Mouse (Mus musculus): ENCODE data around the gene Svop.

The Svop gene

GRCm38 (mm10) chr5:114091057-114091807, at the start of gene Svop:
TSS of gene Svop (minus strand) at chr5:114091570.
- peak; percentile 7 to 15 for DNase-seq

- no peak for DNase-seq
Measured at GRCm38 (mm10) chr5:114139175-114139574, 47.8 kb upstream of the Svop start.

- no peak for DNase-seq
Measured at GRCm38 (mm10) chr5:114138277-114139164, 47.2 kb upstream of the Svop start.

- no peak for DNase-seq
Measured at GRCm38 (mm10) chr5:114137481-114138276, 46.3 kb upstream of the Svop start.

- DNase-seq = no peak
Measured at GRCm38 (mm10) chr5:114135516-114135915, 44.1 kb upstream of the Svop start.

- DNase-seq = no peak
Measured at GRCm38 (mm10) chr5:114134091-114134534, 42.7 kb upstream of the Svop start.

- DNase-seq = no peak
Measured at GRCm38 (mm10) chr5:114132841-114133240, 41.5 kb upstream of the Svop start.

- peak; percentile 44 to 59 for DNase-seq
Measured at GRCm38 (mm10) chr5:114131521-114131840, 40.1 kb upstream of the Svop start.

- peak; percentile 86 to 87 for DNase-seq
Measured at GRCm38 (mm10) chr5:114130698-114131520, 39.5 kb upstream of the Svop start.

GRCm38 (mm10) chr5:114130211-114130605, 38.8 kb upstream of the Svop start, which contains the start of gene Ung:
TSS of gene Ung (plus strand) at chr5:114130386.
- peak; percentile 61 for DNase-seq

GRCm38 (mm10) chr5:114129550-114130210, 38.3 kb upstream of the Svop start:
- no peak for DNase-seq

- DNase-seq = peak; percentile 68 to 74
Measured at GRCm38 (mm10) chr5:114127374-114128349, 36.3 kb upstream of the Svop start, which contains the start of gene Alkbh2. TSS of gene Alkbh2 (minus strand) at chr5:114128218.

- DNase-seq = no peak
Measured at GRCm38 (mm10) chr5:114126499-114127244, 35.3 kb upstream of the Svop start.

- no peak for DNase-seq
Measured at GRCm38 (mm10) chr5:114126008-114126407, 34.6 kb upstream of the Svop start.

GRCm38 (mm10) chr5:114119806-114120205, 28.4 kb upstream of the Svop start:
- DNase-seq = no peak

- DNase-seq = no peak
Measured at GRCm38 (mm10) chr5:114116586-114116985, 25.2 kb upstream of the Svop start.

GRCm38 (mm10) chr5:114115030-114115429, 23.7 kb upstream of the Svop start:
- DNase-seq = no peak

- DNase-seq = no peak
Measured at GRCm38 (mm10) chr5:114113334-114113733, 22.0 kb upstream of the Svop start.

GRCm38 (mm10) chr5:114106391-114106935, 15.1 kb upstream of the Svop start:
- DNase-seq = no peak
